Mouse (Mus musculus) liver, postnatal 0 days (tissue): ENCODE results near the gene Vwc2l. TPM values are rescaled to one million over a fixed set of nuclear protein-coding genes. Genes with fewer than 3 reads are reported as not detected.

ENCODE experiments used
- ATAC-seq: fragments of 200-750 bp; cut with Nextera tagmentation; 2 replicates; pipeline ENCODE4 v1.8.0; 2017; ENCODE audit warnings: mild to moderate bottlenecking, moderate library complexity
- DNase-seq: peaks from one replicate; pipeline ENCODE4 v3.0.0-alpha.2; 2016
- H3K27ac ChIP-seq: fragments of 300-500 bp; sonication (generic); 2 replicates; pipeline ENCODE4 v1.5.1; 2014; ENCODE audit warnings: antibody characterized with exemption, moderate library complexity, mild to moderate bottlenecking, low read depth
- H3K27me3 ChIP-seq: fragments of 300-500 bp; sonication (generic); 2 replicates; pipeline ENCODE4 v1.6.1; 2014; ENCODE audit warnings: low read length, control low read depth, mixed read lengths; ENCODE audit not compliant: insufficient read depth
- H3K36me3 ChIP-seq: fragments of 300-500 bp; sonication (generic); replicated peaks from 2 replicates; pipeline ENCODE4 v1.6.1; 2014; ENCODE audit warnings: mild to moderate bottlenecking, control low read depth, low read length, moderate library complexity, mixed read lengths; ENCODE audit not compliant: insufficient read depth
- H3K4me1 ChIP-seq: fragments of 300-500 bp; sonication (generic); 2 replicates; pipeline ENCODE4 v1.6.1; 2014; ENCODE audit warnings: antibody characterized with exemption, mild to moderate bottlenecking, control low read depth; ENCODE audit not compliant: insufficient read depth
- H3K4me2 ChIP-seq: fragments of 300-500 bp; sonication (generic); 2 replicates; pipeline ENCODE4 v1.6.1; 2014; ENCODE audit warnings: low read depth, mild to moderate bottlenecking, low read length, moderate library complexity, mixed read lengths
- H3K4me3 ChIP-seq: fragments of 300-500 bp; sonication (generic); 2 replicates; pipeline ENCODE4 v1.5.1; 2014; ENCODE audit warnings: low read depth, low read length
- H3K9ac ChIP-seq: fragments of 300-500 bp; sonication (generic); replicated peaks from 2 replicates; pipeline ENCODE4 v1.6.1; 2014; ENCODE audit warnings: mild to moderate bottlenecking, moderate library complexity
- H3K9me3 ChIP-seq: fragments of 300-500 bp; sonication (generic); 2 replicates; pipeline ENCODE4 v1.6.1; 2016; ENCODE audit warnings: mild to moderate bottlenecking, control low read depth, low read length, mixed read lengths
- CTCF ChIP-seq: sonication (generic); IDR thresholded peaks from 2 replicates; pipeline ENCODE4 v1.5.1; 2016; ENCODE audit warnings: antibody characterized with exemption, low read depth
- EP300 ChIP-seq: IDR thresholded peaks from 2 replicates; pipeline ENCODE4 v1.6.1; 2016; ENCODE audit warnings: antibody characterized with exemption, low read depth, mild to moderate bottlenecking
- WGBS: fragments of 180-500 bp; shearing (Covaris S2); extraction: QIAGEN DNeasy Blood & Tissue Kit; methylation state at CpG from one replicate; pipeline ENCODE4 v1.1.7; 2014; ENCODE audit not compliant: insufficient replicate concordance; 5-methylcytosine and 5-hydroxymethylcytosine counted together
- polyA plus RNA-seq: library from polyadenylated mRNA; unstranded; fragments of >200 nt; fragmentation: Nextera tagmentation; extraction: Ambion mirVana; gene quantifications from 2 replicates; pipeline ENCODE4 v1.2.1, GENCODE M21; 2015

Gene Vwc2l
- polyA plus RNA-seq, 1 experiment from 2014 or later: 0.05 TPM

GRCm38 (mm10) chr1:70881269-70881668, 155.8 kb downstream of the Vwc2l start:
- Histone ChIP-seq H3K4me3 (no peak overlapping the region), H3K27ac (no peak overlapping the region), H3K4me1 (no peaks in the 10 kb centered on the region), H3K9ac (no peak overlapping the region), H3K4me2 (no peak overlapping the region), H3K9me3 (no peaks in the 10 kb centered on the region), H3K36me3 (no peaks in the 10 kb centered on the region), H3K27me3 (no peaks in the 10 kb centered on the region)
- ATAC-seq (no peak), DNase-seq (no peak)
- 77% methylated on average over 3 of the region's 3 CpGs for WGBS
- TF ChIP-seq CTCF (no peak), EP300 (no peak)

DNA sequence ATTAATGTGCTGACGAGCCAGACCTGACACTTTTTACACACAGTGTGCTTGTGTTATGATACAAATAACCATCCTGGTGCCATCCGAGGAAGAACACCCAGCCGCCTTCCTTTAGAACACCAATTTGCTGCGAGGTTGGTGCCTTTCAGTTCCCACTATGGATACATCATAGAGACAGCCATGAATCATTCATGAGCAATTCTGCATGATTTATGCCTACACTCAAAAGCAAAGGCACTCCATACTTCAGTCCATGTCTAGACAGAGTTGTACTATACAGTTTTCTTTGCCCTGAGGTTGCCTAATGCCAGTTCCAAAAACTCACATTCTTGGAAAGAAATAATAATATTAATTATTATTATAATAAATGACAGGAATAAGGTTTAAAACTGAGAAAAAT, 158.6 kb downstream of the Vwc2l start:
- DNase-seq (no peak), ATAC-seq (no peak)
- no peaks in the 10 kb centered on the region for H3K36me3 ChIP-seq
- WGBS: 73% methylated on average over 4 of the region's 4 CpGs
- H3K27ac ChIP-seq: no peak overlapping the region
- no peaks in the 10 kb centered on the region for H3K9me3 ChIP-seq
- TF ChIP-seq CTCF (no peak), EP300 (no peak)
- no peak overlapping the region for H3K4me3 ChIP-seq
- H3K4me2 ChIP-seq: no peak overlapping the region
- H3K27me3 ChIP-seq: no peaks in the 10 kb centered on the region
- no peaks in the 10 kb centered on the region for H3K4me1 ChIP-seq
- no peak overlapping the region for H3K9ac ChIP-seq

DNA sequence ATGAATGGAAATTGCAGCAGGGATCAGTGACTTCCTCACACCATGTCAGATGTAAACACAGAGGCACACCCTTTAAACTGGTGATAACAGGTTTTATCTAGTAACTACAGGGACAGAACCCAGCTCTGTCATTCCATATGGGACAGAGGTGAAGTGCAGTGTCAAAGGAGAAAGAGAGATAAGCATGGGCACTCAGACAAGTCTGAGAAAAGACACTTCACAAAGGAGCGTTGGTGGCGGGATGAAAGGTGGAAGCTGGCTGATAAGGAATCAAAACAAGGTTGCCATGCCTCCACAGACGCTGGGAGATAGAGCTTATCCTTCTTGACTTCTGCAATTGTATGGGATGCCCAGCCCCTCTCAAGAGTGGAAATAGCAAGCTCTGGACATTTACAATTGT, 176.8 kb downstream of the Vwc2l start:
- TF ChIP-seq CTCF: no peak
- TF ChIP-seq EP300: peak; percentile 99
- ATAC-seq (peak; percentile 100), DNase-seq (peak; percentile 39)
- H3K27me3 ChIP-seq: no peaks in the 10 kb centered on the region
- H3K4me2 ChIP-seq: no peak overlapping the region
- H3K4me1 ChIP-seq: no peaks in the 10 kb centered on the region
- WGBS: 24% methylated on average over 3 of the region's 3 CpGs
- no peak overlapping the region for H3K9ac ChIP-seq
- peak overlapping the region; percentile 57; the same call in 1 of the 2 replicates for H3K27ac ChIP-seq
- no peaks in the 10 kb centered on the region for H3K36me3 ChIP-seq
- no peaks in the 10 kb centered on the region for H3K9me3 ChIP-seq
- no peak overlapping the region for H3K4me3 ChIP-seq

DNA sequence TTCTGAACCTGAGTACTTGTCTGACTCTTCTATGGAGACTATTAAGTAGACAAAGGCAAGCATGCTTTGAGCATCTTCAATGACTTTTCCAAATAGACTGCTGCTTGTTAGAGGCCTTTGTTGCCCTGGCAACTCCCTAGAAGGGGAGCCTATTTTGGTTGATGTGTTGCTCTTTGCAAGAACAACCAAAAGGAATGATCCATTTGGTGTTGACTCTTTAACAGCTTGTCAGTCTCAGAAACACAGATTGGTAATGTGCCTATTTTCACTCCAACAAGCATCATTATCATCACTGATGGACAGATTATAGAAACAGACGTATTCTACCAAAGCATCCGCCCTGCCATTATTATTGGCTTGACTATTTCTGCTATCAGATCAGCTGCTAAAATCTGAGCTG, 181.9 kb downstream of the Vwc2l start:
- no peak overlapping the region for H3K4me3 ChIP-seq
- H3K36me3 ChIP-seq: no peaks in the 10 kb centered on the region
- TF ChIP-seq CTCF (no peak), EP300 (no peak)
- no peaks in the 10 kb centered on the region for H3K27me3 ChIP-seq
- no peaks in the 10 kb centered on the region for H3K4me1 ChIP-seq
- no peak overlapping the region for H3K9ac ChIP-seq
- DNase-seq (no peak), ATAC-seq (no peak)
- no peak overlapping the region for H3K27ac ChIP-seq
- WGBS: 83% methylated on average over 2 of the region's 2 CpGs
- no peak overlapping the region for H3K4me2 ChIP-seq
- no peaks in the 10 kb centered on the region for H3K9me3 ChIP-seq

DNA sequence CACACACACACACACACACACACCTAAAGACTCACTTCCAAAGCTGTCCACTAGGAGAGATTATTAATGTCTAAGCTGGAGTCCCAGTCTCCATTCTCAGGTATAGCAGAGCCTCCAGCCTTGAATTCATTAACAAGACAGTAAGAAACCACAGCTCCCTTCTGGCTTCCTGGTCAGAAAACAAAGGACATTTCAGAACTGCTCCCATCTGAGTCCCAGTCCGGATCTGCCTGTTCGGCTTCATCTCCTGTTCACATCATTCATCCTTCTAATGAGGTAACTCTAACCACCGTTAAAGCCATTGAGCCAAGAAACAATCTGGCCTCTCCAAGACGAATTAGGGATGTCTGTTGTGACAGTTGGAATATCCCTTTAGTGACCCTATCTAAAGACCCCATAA, 185.7 kb downstream of the Vwc2l start:
- H3K4me1 ChIP-seq: no peaks in the 10 kb centered on the region
- H3K9me3 ChIP-seq: no peaks in the 10 kb centered on the region
- TF ChIP-seq CTCF (no peak), EP300 (no peak)
- H3K4me2 ChIP-seq: no peak overlapping the region
- H3K27ac ChIP-seq: no peak overlapping the region
- H3K9ac ChIP-seq: no peak overlapping the region
- ATAC-seq: no peak
- H3K36me3 ChIP-seq: no peaks in the 10 kb centered on the region
- DNase-seq: no peak
- no peaks in the 10 kb centered on the region for H3K27me3 ChIP-seq
- H3K4me3 ChIP-seq: no peak overlapping the region
- 76% methylated on average over 4 of the region's 4 CpGs for WGBS

- no peaks in the 10 kb centered on the region for H3K9me3 ChIP-seq
- no peak for DNase-seq
- no peak overlapping the region for H3K4me3 ChIP-seq
- H3K4me2 ChIP-seq: no peak overlapping the region
- H3K36me3 ChIP-seq: no peaks in the 10 kb centered on the region
- no peak overlapping the region for H3K9ac ChIP-seq
- ATAC-seq: no peak
- WGBS: 61% methylated on average over 9 of the region's 9 CpGs
- no peak overlapping the region for H3K27ac ChIP-seq
- TF ChIP-seq CTCF (no peak), EP300 (no peak)
- no peaks in the 10 kb centered on the region for H3K27me3 ChIP-seq
- no peaks in the 10 kb centered on the region for H3K4me1 ChIP-seq
These were observed 187.6 kb downstream of the Vwc2l start for GRCm38 (mm10) chr1:70913071-70913470.
